Mouse (Mus musculus): ENCODE data around the gene Trex2.

DNA sequence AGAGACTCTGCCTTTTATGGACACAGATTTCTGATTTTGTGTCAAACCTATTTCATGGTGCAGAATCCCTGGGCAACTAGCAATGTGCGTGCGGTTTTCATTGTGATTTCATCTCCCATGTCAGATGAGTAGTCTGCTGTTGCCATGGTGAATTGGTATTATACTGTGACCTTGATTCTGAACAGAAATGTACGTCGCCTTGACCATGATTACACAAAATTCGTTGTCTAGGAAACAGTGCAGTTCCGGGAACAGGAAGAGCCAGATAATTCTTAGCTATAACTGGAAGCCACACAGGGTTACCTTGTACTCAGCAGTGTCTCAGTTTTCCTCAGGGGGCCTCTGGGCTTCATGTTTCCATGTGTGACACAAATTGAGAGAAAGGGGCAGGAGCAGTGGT lies 50.7 kb downstream of the Trex2 start:
- TF ChIP-seq TCF12 (IDR thresholded peaks at IDR 0.05; ENCODE audit: insufficient read depth, poor library complexity, severe bottlenecking) (no peak), CEBPB (IDR thresholded peaks at IDR 0.05; ENCODE audit: insufficient read depth, poor library complexity, severe bottlenecking) (no peak), POLR2A (IDR thresholded peaks at IDR 0.05; ENCODE audit: insufficient read length, low read depth) (no peak), SRF (IDR thresholded peaks at IDR 0.05; ENCODE audit: control insufficient read depth, insufficient read length, low read depth) (no peak), MAX (IDR thresholded peaks at IDR 0.05; ENCODE audit: low read depth) (no peak), USF1 (IDR thresholded peaks at IDR 0.05; ENCODE audit: low read depth) (no peak), POLR2AphosphoS2 (IDR thresholded peaks at IDR 0.05; ENCODE audit: insufficient read length, low read depth) (no peak), REST (IDR thresholded peaks at IDR 0.05; ENCODE audit: insufficient read depth, insufficient read length) (no peak), E2F4 (IDR thresholded peaks at IDR 0.05; ENCODE audit: insufficient read depth) (no peak), MYOG (IDR thresholded peaks at IDR 0.05; ENCODE audit: control insufficient read depth in 1 of 3, insufficient read depth in 1 of 3, insufficient read length in 2 of 3, low read depth in 2 of 3) (no peak)
